Mouse (Mus musculus) G1E-ER4 (cell line): Measurements from ENCODE around the gene Sept6. TPM values are rescaled to one million over a fixed set of nuclear protein-coding genes. Genes with fewer than 3 reads are reported as not detected.

Experiments used
- GATA1 ChIP-seq: IDR thresholded peaks from one replicate; pipeline ENCODE4 v1.8.0; 2012; ENCODE audit warnings: low read length, inconsistent platforms
- polyA plus RNA-seq: library from polyadenylated mRNA; stranded (reverse); fragments of >175 nt; gene quantifications from 2 replicates; pipeline ENCODE4 v1.2.3, GENCODE M21; 2012

Sept6 gene
- 1.2 and 2.7 TPM in 2 replicates for polyA plus RNA-seq

DNA sequence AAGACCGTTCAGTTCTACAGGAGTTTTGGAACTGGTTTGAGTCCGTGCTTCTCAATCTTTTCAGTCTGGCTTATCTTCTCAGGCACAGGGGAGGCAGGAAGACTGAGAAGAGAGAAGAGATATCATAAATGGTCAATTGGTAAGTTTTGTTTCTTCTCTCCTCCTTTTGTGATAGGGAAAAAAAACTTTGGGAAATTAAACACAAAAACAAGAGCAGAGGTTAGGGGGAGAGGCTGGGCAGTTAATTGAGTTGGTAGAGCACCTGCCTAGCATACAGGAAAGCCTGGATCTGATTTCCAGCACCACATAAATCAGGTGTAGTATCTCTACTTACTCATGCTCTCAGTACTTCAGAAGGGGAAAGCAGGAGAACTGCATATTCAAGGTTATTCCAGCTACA, at the start of gene Sept6:
Gene Sept6 (minus strand): TSS at position 101 of the 400 bp plus-strand sequence.
- TF ChIP-seq GATA1 = no peak

DNA sequence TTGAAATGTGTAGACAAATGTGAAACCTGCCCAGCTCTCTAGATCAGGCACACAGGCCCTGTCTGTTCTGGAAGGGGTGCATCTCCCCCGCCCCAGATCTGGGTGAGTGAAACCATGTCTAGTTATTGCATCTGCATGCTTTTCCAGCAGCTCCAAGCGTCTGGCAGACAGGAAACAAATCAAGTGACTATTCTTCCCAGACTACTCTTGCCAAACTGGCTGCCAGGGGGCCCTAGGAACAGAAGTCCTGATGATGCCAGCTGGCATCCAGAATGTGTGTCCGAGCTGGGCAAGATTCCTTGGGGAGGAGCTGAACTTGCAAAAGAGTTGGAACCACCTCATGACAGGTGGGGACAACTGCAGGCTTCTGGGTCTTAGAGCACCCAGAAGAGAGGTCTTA, 36.8 kb upstream of the Sept6 start:
- TF ChIP-seq GATA1 = no peak

DNA sequence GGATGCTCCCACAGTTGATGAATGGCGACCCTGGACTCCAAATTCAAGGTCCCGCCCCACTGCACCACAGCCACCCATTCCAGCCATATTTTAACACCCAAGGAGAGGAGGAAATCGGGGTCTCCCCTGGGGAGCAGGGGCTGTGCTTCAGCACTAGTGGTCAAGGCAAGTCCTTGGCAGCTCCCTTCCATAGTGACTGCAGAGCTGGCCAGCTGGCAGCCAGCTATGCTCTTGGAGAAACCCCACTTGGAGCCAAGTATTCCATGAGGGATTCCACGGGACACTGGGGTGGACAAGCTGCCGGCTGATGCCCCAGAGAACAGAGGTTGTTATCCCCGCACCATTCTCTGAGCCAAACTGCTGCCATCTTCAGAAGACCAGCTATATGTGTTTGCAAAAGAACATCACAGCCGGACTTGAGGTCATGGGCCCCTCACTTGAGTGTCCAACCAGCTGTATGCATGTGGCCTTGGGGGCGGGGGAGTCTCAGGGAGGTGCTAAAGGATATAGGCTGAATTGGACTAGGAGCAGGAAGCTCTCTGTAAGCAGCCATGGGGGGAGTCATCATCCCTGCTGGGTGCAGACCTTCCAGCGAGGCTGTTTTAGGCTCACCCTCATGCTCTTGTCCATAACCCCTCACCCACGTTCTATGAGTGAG, 32.2 kb upstream of the Sept6 start:
- TF ChIP-seq GATA1 = no peak

DNA sequence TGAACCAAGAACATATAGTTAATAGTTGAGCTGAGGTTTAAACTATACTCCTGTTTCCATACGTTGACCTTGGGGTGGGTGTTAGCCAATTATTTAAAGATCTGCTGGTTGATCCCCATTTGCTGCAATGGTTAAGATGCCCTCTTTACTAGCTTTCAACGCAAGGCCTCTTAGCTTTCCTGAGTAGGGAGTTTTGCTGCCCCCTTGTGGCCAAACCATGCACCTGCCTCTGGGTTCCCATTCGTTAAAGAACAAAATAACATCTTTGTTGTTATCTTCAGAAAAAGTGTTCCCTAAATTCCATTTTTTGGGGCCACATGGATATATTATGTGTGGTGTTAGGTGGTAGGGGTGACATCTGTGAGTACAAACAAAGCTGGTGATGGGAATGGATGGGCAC, 31.1 kb upstream of the Sept6 start:
- TF ChIP-seq GATA1 = no peak

DNA sequence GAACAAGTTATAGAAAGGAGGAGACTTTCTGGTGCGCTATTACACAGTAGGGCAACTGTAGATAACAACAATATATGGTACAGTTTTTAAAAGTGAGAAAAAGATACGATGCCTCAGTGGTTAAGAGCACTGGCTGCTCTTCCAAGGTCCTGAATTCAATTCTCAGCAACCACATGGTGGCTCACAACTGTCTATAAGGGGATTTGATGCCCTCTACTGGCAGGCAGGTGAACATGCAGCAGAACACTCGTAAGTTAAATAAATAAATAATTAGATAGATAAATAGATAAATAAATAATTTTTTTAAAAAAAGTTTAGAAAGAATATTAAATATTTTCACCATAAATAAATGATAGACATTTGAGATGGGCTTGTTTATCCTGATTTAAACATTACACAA, 27.5 kb upstream of the Sept6 start:
- TF ChIP-seq GATA1 = no peak

DNA sequence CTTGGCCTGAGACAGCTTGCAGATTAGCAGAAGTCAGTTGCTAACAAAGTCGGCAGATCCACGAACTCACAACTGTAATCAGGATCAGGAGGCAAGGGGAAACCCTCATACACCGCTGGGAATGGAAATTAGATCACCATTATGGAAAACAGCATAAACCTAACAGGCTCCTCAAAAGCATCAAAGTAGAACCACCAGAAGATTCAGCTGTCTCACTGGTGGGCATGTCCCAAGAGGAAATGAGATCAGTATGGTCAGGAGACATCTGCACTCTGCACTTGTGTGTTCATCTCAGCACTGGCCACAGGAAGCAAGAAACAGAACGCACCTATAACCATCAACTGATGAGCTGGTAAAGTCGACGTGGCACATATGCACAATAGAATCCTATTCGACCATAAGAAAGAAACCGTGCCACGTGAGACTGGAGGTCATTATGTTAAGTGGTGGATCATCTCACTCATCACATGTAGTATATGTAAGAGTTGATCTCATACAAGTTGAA, 26.6 kb upstream of the Sept6 start:
- no peak for TF ChIP-seq GATA1

DNA sequence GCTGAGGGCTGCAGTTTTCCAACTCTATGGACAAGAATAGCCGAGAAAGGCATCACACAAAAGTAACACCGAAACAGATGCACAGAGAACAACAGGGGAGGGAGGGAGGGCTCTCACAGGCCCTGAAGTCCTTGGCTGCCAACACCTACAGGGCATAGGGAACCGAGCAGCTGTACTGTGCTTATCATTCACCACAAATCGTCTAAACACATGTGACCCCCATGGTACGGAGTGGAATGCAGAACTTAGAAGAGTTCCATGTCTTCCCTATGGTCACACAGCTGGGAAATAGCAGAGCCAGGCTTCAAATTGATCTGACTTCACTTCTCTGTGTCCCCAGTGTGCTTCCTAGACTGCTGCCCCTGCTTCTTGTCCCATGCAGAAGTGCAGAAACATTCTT, 22.3 kb upstream of the Sept6 start:
- no peak for TF ChIP-seq GATA1

DNA sequence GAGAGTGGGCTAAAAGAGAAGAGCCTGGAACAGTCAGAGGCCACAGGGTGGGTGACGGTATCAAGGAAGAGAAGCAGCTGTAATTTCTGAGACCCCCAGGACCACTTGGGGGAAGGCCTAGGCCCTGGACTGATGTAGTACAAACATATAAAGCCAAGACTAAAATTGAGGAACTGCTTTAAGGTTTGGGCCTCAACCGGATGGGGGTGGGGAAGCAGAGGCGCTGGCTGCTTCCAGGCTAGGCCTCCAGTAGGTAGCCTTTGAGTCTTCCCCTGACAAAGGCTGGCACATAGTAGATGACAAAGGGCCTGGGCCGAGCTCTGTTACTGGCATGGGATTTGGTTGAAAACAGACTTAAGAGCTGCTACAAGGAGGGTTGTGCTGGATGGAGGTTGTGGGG, 555 bp downstream of the Sept6 start:
- no peak for TF ChIP-seq GATA1

DNA sequence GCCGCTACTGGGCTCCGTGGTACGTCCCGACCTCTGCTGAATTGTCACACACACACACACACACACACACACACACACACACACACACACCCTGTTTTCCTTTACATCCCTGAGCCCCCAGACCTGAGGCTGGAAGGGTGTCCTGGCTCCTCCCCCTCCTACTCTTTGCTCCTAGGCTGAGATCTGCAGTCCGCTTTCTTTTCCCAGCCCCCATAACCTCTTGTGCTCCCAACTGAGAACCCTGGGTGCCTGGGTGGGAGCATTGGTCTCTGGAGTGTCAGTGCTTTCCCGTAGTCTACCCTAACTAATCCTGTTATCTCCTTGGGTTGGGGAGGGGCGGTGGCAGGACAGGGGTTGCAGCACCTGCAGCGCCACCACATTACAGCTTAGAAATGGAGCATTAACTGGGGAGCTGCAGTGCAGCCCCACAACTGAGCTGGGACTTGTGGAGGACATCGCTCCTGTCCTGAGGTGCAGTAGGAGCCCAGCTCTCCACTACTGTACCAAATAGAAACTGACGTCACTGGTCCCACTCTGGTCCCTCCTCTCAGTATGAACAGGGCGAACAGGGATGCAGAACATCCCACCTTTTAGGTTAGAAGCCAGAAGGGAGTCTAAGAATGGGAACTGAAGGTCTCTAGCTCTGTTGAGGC, 1.7 kb downstream of the Sept6 start:
- no peak for TF ChIP-seq GATA1

DNA sequence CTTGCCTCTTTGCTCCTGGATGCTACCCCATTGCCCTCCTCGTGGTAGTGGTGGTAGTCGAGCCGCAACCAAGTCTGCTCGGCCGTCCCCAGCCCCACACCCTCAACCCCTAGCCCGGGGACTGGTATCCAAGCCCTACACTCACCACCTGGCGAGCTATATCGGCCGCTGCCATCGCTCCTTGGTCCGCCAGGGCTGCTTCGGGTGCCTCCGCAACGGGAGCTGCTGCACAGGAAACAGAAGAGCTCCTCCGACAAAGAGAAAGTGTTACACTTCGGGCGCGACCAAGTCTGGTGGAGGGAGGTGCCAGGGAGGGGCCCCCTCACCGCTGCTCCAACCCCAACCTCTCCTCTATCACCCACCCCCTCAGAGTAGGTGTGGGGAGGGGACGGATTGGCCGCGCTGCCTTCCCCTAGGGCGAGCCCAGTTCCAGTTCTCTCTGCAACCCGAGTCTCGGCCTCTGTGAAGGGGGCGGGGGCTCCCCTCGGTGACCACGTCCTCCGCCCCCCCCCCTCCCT, 2.3 kb downstream of the Sept6 start:
- no peak for TF ChIP-seq GATA1

DNA sequence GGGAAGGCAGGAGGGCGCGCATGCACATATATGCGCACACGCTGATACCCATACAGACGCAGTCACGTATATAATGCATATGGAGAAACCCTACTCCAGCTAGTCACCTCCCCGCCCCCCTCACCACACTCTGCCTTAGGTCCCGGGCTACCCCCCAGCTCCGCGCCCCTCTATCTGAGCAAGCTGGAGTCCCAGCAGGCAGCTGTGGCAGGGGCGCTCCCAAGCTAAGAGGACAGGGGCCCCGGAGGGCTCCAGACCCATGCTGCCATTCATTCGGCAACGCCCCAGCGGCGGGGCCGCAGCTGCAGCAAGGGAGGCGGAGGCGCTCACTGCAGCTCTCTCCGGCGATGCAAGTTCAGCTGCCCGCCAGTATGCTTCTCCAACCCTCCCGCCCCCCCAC, 2.8 kb downstream of the Sept6 start:
- TF ChIP-seq GATA1 = no peak

DNA sequence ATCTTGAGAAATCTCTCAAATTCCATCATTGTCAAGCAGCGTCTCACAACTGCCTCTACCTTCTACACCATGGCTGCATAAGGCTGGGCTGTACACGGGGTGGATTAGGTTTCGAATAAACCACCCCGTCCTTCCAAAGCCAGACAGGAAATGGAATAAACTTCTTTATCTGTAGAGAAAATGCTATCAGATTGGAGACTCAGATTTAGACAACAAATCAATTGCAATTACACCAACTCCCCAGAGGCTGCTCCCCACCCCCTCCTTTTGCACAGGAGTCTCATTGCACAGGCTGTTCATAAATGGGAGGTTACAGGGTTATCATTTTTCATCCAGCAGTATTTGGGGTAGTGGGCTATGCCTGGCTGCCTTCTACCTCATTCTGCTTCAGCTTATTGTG, 3.7 kb downstream of the Sept6 start:
- no peak for TF ChIP-seq GATA1

DNA sequence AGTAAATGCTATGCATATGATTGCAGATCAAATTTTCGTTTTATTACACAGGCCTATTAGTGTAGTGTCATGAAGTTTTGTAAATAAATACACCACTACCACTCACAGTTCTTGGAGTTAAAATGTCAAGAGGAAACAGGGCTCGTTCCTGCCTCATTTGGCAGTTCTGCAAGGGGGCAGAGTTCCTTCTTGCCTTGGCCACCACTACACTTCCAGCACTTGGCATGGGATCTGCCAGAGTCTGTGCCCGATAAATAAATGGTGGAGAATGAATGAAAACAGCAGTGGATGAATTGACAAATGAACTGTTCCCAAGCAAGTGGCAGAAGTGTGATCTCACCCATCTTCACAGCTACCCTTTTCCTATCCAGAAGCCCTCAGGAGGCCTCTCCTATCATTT, 6.6 kb downstream of the Sept6 start:
- no peak for TF ChIP-seq GATA1

DNA sequence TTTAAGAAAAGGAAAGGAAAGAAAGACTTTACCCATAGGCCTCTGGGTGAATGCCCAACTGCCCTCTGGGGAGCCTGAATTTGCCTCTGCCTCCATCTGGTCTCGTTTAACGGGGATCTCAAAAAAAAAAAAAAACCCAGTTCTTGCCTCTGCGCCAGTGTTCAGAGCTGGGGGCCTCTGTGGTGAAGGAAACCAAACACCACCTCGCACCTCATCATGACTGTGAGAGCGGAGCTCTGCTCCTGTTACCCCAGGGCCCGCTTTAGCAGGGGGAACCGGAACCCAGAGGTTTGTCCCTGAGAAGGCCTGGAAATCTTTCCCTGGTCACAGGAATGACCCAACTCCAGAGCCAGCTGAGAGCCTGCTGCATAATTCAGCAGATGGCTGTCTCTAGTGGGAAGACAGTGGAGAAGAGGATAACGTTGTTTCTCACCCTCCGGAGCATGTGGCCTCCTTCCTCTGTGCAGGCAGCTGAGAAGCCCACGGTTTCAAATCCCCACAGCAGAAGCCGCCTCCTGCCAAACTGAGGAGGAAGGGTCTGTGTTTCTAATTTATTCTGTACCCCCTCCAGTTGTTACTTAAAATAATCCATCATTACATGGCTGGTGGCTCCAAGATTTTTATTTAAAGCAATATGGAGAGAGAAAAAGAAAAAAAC, 7.8 kb downstream of the Sept6 start:
- TF ChIP-seq GATA1 = no peak

DNA sequence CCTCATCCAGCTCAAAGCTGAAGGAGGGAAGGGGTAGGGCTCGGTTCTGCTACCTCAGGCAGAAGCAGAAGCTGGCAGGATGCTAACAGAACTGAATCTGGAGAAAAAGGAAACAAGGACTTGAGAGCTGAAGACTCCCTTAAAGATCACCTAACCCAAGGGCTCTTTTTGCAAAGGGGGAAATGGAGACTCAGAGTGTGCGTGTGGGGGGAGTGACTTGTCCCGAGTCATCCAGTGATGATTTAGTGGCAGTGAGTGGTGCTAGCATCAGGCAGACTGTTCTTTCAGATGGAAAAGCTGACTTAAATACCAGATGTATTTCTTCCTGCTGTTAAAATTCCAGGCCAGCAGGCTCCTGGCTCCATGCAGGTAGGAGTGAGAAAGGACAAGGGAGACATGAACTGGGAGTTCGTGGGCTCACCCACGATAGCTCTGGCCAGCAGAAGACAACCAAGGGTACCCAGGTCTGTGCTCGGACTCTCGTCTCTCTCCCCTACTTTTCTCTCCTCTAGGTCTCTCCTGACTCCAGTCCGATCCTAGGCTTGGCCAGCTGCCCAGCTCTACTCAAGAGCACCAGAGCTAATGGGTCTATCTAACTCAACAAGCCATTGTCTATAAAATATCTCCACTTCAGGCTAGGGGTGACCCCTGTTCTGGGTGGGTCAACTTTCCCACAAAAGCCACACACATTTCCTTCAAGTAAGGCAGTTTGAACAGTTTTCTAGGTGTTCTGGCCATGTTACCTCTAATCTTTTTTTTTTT, 8.5 kb downstream of the Sept6 start:
- TF ChIP-seq GATA1 = no peak
